Mouse (Mus musculus): ENCODE measurements around the gene Gm20388. TPM values are rescaled to one million over a fixed set of nuclear protein-coding genes. Genes with fewer than 3 reads are reported as not detected.
"Not testable (repeated sequence)": the region's sequence is repeated elsewhere in the genome, so short reads cannot be mapped to it uniquely, and the experiment has no call there.

Gene Gm20388
- total RNA-seq, 2 experiments from 2014 or later: 2.4 to 2.6 TPM

DNA sequence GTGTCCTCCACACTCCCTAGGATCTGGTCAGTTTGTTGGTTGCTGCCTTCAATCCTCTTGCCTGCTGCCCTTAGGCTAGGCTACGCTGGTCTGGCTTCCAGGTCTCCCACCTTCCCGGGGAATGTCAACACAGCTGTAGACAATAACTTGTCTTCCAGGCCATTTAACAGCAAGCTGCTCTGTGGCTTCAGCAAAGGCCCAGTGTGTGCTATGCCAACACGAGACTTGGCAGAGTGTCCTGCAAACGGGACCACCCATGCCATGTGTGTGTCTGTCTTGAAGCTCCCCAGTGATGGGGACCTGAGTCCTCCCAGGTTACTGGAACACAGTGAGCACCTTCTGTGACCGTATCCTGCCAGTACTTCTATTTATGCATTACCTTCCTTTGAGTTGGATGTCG is 1493.2 kb downstream of the Gm20388 start:
- TF ChIP-seq CTCF (IDR thresholded peaks at IDR 0.05): no peak
- DNase-seq (ENCODE audit: extremely low spot score in 1 of 2, low spot score in 2 of 2): no peak
- Histone ChIP-seq H3K27ac (no peak overlapping the region), H3K4me3 (no peak overlapping the region)
- intact Hi-C loops (cut with DNase I): no loop called here

DNA sequence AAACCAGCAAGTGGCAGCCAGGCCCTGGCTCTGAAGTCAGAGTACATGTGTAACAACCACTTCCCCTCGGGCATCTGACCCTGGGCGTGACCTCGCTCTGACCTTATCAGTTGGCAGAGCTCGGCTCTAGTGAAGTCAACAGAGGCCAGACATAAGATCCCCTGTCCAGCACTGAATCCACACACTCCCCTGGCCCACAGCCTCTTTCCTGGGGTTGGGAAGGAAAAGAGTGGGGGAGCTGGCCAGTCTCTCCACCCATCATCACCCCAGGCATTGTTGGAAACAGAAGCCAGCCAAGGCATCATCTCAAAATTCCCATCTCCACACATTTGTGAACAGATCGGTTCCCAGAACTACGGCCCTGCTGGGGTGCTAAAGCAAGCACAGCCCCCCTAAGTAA is 1507.4 kb downstream of the Gm20388 start:
- Histone ChIP-seq H3K4me3 (no peak overlapping the region), H3K27ac (no peak overlapping the region)
- TF ChIP-seq CTCF (IDR thresholded peaks at IDR 0.05): no peak
- intact Hi-C loops (cut with DNase I): no loop called here
- no peak for DNase-seq (ENCODE audit: extremely low spot score in 1 of 2, low spot score in 2 of 2)

DNA sequence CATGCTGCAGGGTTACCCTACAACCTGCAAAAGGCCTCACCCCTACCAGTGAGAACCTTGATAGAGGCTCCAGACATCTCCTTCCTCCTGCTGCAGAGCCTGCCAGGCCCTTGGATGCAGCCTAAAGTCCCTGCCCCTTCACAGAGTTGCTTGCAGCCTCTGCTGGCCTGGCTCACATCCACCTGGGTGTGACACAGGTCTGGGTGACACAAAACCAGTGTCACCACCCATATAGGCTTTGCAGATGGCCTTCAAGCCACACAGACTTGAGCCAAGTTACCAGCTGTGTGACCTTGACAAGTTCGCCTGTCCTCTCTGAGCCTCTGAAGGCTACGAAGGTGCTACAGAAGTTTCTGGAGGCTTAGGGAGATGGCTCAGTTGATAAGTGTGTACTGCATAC is 1508.9 kb downstream of the Gm20388 start:
- no peak overlapping the region for H3K4me3 ChIP-seq
- DNase-seq (ENCODE audit: extremely low spot score in 1 of 2, low spot score in 2 of 2): no peak
- intact Hi-C loops (cut with DNase I): no loop called here
- no peak overlapping the region for H3K27ac ChIP-seq
- no peak for TF ChIP-seq CTCF (IDR thresholded peaks at IDR 0.05)

DNA sequence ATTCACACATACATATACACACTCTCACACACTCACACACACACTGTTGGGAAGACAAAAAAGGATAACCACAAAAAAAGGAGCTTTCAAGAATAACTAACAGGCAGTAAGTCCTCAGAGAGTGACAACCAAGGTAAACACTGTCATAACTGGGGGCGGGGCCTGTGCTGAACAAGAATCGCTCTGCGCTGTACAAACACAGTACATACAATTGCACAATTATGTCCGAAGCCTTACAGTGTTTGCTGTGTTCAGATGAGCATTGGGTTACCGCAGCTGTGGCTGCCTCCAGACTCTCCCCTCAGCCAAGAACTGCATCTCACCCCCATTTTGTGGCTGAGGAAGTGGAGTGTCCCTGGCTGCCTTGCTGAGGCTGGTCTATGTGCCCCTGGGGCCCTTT is 1510.4 kb downstream of the Gm20388 start:
- TF ChIP-seq CTCF (IDR thresholded peaks at IDR 0.05): no peak
- intact Hi-C loops (cut with DNase I): no loop called here
- H3K27ac ChIP-seq: no peak overlapping the region

DNA sequence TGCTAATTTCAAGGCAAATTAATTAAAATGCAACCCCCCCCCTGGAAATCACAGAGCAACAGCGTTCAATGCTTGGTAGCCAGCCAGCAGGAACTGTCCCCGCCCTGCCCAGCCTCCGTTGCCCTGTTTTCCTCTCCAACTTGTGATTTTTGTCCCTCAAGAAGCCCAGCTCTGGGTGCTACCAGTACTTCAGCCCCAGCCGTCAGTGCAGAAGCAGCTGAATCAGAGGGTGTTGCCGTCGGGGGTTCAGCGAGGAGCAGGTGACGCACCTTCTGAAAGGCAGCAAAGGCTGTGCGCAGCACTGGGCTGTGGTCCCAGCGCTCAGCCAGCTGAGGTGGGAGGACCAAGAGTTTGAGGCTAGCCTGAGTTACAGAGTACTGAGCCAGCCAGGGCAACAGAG is 1513.4 kb downstream of the Gm20388 start:
- intact Hi-C loops (cut with DNase I): no loop called here
- Histone ChIP-seq H3K27ac (no peak overlapping the region), H3K4me3 (no peak overlapping the region)
- DNase-seq (ENCODE audit: extremely low spot score in 1 of 2, low spot score in 2 of 2): no peak
- TF ChIP-seq CTCF (IDR thresholded peaks at IDR 0.05): no peak

More for the DNA sequence above, 1510.4 kb downstream of the Gm20388 start:
- no peak for DNase-seq (ENCODE audit: extremely low spot score in 1 of 2, low spot score in 2 of 2)
- H3K4me3 ChIP-seq: no peak overlapping the region

DNA sequence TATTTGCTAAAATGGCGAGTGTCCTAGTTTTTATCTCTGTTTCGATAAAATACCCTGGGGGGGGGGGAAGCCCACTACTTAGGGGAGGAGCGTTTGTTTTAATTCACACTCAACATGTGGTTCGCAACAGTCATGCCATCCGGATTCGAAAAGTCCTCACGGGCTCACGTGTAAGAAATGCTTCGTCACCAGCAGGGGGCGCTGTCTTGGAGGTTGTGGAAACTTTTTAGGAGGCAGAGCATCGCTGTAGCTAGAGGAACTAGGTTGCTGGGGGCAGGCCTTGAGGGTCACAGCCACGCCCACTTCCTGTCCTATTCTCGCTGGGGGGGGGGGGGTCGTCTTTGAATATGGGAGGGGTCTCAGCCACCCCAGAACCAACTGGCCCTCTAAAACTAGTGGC is 1514.0 kb downstream of the Gm20388 start:
- DNase-seq (ENCODE audit: extremely low spot score in 1 of 2, low spot score in 2 of 2): no peak
- no peak overlapping the region for H3K27ac ChIP-seq
- no peak overlapping the region for H3K4me3 ChIP-seq
- intact Hi-C loops (cut with DNase I): no loop called here
- peak; percentile 39 for TF ChIP-seq CTCF (IDR thresholded peaks at IDR 0.05)

DNA sequence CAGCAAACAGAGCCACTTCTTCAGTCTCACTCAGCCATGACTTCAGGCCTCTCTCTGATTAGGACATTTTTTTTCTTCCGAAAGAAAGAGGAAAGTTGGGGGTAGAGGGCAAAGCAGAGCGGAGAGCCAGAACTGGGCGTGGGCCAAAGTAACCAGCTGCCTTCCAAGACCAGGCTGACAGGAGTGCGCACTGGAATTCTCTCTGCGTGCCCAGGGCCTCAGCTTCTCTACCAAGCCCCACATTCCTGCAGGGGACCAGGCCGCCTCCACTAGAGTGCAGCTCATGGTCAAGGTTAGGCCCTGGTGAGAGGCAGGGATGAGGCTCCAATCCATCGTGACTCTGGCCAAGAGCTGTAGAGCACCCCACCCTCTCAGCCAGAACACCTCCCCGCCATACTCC is 1520.9 kb downstream of the Gm20388 start:
- no peak for TF ChIP-seq CTCF (IDR thresholded peaks at IDR 0.05)
- no peak for DNase-seq (ENCODE audit: extremely low spot score in 1 of 2, low spot score in 2 of 2)
- intact Hi-C loops (cut with DNase I): no loop called here
- Histone ChIP-seq H3K27ac (no peak overlapping the region), H3K4me3 (no peak overlapping the region)

DNA sequence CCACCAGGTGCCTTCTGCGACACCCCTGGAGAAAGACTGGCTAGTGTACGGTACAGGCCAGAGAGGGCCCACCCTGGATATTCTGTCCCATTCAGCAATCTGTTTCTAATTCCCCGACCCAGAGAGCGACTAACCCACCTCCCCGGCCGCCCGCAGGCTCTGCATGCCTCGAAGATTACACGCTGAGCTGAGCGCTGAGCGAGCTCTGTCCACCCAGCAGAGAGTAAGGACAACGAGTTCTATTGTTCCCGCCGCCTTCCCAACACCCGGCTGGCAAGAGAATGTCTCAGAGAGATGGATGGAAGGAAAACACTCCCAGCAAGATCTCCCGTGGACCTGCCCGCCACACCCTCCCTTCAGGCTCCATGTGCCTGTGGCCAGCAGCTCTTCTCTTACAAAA is 1522.8 kb downstream of the Gm20388 start:
- H3K4me3 ChIP-seq: no peak overlapping the region
- H3K27ac ChIP-seq: no peak overlapping the region
- no peak for DNase-seq (ENCODE audit: extremely low spot score in 1 of 2, low spot score in 2 of 2)
- intact Hi-C loops (cut with DNase I): no loop called here
- TF ChIP-seq CTCF (IDR thresholded peaks at IDR 0.05): no peak

DNA sequence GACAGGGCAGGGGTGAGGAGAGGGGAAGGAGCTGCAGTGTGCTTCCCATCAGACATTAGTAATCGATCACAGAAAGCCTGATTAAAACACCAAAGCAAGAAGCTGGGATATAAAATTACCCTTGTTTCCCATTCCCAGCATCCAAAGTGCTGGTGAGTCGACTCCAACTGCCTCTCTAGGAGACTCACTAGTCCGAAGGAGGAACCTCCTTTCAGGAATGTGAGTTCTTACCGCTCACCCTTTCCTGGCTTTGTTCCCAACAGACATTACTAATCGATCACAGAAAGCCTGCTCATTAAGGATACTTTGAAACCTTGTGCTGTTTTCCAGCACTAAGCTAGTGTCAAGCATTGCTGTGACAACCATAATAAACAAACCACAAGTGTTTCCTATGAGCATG is 1526.0 kb downstream of the Gm20388 start:
- intact Hi-C loops (cut with DNase I): no loop called here
- H3K27ac ChIP-seq: no peak overlapping the region
- TF ChIP-seq CTCF (IDR thresholded peaks at IDR 0.05): no peak
- no peak overlapping the region for H3K4me3 ChIP-seq
- no peak for DNase-seq (ENCODE audit: extremely low spot score in 1 of 2, low spot score in 2 of 2)

DNA sequence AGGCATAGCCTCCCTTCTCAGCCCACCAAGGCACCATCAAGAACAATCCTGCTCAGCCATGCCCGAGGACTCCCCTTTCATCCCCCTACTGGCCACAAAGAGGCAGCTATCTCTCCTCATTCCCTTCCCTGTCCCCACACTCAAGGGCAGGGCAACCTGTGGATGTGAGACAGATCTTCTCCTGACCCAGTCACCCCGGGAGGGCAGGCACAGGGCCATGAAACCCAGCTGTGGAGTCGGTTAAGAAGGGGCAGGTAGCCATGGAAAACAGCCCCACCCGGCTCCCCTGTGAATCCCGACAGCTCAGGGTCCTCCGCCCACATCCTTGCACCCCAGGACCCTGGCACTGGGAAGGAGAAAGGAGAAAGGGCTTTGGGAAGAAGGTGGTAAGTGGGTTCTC is 1526.9 kb downstream of the Gm20388 start:
- intact Hi-C loops (cut with DNase I): no loop called here
- Histone ChIP-seq H3K27ac (no peak overlapping the region), H3K4me3 (no peak overlapping the region)
- TF ChIP-seq CTCF (IDR thresholded peaks at IDR 0.05): no peak
- no peak for DNase-seq (ENCODE audit: extremely low spot score in 1 of 2, low spot score in 2 of 2)

DNA sequence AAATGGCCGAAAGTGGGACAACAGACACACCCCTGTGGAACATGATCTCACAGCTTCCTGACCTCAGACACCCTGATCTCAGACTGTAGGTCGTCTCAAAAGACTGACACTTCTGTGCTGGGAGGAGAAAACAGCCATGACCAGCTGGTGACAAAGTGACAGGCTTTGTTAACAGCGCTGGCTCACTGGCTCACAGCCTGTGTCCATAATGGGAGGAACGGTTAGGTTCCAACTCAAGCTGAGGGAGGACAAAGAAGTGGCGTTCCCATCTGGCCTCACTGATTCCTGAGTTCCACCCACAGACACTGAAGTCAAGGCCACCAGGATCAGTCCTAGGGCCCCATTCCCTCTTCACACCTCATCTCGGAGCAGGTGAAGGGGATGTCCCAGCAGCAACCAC is 1527.5 kb downstream of the Gm20388 start:
- intact Hi-C loops (cut with DNase I): no loop called here
- Histone ChIP-seq H3K27ac (no peak overlapping the region), H3K4me3 (no peak overlapping the region)
- no peak for TF ChIP-seq CTCF (IDR thresholded peaks at IDR 0.05)
- no peak for DNase-seq (ENCODE audit: extremely low spot score in 1 of 2, low spot score in 2 of 2)

DNA sequence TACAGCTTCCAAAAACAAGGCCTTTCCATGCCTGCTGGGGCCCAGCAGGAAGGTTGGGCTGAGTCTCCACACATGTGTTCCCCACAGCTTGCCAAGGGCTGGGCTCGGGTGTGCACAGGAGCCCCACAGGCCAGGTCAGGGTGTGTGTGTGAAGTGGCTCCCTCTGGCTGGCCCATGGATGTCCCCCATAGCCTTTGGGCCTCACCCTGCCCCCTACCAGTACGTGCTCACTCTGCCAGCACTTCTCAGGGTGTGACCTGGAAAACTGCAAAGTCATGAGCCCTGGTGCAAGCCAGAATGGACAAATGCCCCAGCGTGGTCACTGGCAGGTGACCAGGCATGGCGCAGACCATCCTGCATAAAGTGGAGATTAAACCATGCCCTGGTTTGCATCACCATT is 1528.7 kb downstream of the Gm20388 start:
- Histone ChIP-seq H3K27ac (no peak overlapping the region), H3K4me3 (no peak overlapping the region)
- intact Hi-C loops (cut with DNase I): no loop called here
- no peak for DNase-seq (ENCODE audit: extremely low spot score in 1 of 2, low spot score in 2 of 2)
- no peak for TF ChIP-seq CTCF (IDR thresholded peaks at IDR 0.05)

DNA sequence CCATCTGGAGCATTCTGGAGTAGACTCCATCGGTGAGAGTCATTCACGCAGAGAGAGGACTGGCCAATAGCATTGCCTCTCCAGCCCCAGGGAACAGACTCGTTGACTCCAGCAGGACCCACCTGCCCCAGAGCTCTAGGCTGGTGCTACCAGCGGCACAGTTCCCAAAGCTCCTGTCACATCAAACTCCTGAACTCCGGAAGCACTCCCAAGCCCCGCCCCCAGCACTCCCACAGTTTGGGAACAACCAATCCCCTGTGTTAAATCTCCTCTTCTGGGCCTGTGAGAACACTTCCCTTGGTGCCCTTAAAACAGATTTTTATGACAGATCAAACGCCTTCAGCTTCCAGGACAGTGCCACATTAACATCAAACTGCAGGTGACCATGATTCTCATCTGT is 1532.7 kb downstream of the Gm20388 start:
- no peak overlapping the region for H3K27ac ChIP-seq
- no peak overlapping the region for H3K4me3 ChIP-seq
- intact Hi-C loops (cut with DNase I): no loop called here
- TF ChIP-seq CTCF (IDR thresholded peaks at IDR 0.05): no peak
- DNase-seq (ENCODE audit: extremely low spot score in 1 of 2, low spot score in 2 of 2): no peak

DNA sequence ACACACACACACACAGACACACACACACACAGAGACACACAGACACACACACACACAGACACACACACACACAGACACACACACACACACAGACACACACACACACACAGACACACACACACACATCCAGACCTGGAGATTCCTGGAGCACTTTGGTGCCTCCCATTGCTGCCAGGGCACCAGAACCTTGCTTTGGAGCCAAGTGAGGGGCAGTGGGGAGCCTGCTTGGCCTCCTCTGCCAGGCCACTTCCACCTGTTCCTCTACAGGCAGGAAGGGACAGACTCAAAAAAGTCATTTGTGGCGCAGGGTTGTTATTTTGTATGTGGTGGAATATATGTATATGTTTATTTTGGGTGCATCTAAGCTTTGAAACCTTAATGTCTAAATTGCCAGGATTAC is 1533.9 kb downstream of the Gm20388 start:
- DNase-seq (ENCODE audit: extremely low spot score in 1 of 2, low spot score in 2 of 2); H3K27ac ChIP-seq; H3K4me3 ChIP-seq; intact Hi-C loops (cut with DNase I): not testable (repeated sequence)
